Mouse (Mus musculus) C2C12 (cell line): Measurements from ENCODE around the gene Krtcap3. TPM values are rescaled to one million over a fixed set of nuclear protein-coding genes. Genes with fewer than 3 reads are reported as not detected.

Experiments
- H3K27me3 ChIP-seq: one replicate; pipeline ENCODE4 v1.6.1; 2011; ENCODE audit not compliant: control insufficient read depth, insufficient read depth, insufficient read length
- H3K36me3 ChIP-seq: one replicate; pipeline ENCODE4 v1.6.1; 2011; ENCODE audit not compliant: control insufficient read depth, insufficient read depth
- H3K4me3 ChIP-seq: one replicate; pipeline ENCODE4 v1.5.1; 2011; ENCODE audit warnings: mild to moderate bottlenecking, control low read depth; ENCODE audit not compliant: poor library complexity, insufficient read depth, severe bottlenecking
- H3K79me2 ChIP-seq: one replicate; pipeline ENCODE4 v1.6.1; 2011; ENCODE audit not compliant: control insufficient read depth, insufficient read depth
- H3K79me3 ChIP-seq: one replicate; pipeline ENCODE4 v1.6.1; 2011; ENCODE audit warnings: low read depth, control low read depth
- H3ac ChIP-seq: one replicate; pipeline ENCODE3; 2011; ENCODE audit warnings: low read depth; ENCODE audit not compliant: control insufficient read depth, insufficient read length
- CEBPB ChIP-seq: IDR thresholded peaks from one replicate; pipeline ENCODE4 v1.6.1; 2011; ENCODE audit warnings: low read depth, mild to moderate bottlenecking, control low read depth, moderate library complexity
- CTCF ChIP-seq: IDR thresholded peaks from one replicate; pipeline ENCODE4 v1.5.1; 2011; ENCODE audit not compliant: control insufficient read depth, insufficient read depth, insufficient read length
- FOSL1 ChIP-seq: IDR thresholded peaks from one replicate; pipeline ENCODE4 v1.8.0; 2011; ENCODE audit warnings: mild to moderate bottlenecking, low read length; ENCODE audit not compliant: poor library complexity, insufficient read depth, severe bottlenecking
- MAX ChIP-seq: IDR thresholded peaks from one replicate; pipeline ENCODE4 v1.6.1; 2011; ENCODE audit warnings: mild to moderate bottlenecking, control low read depth
- MYOD1 ChIP-seq: IDR thresholded peaks from one replicate; pipeline ENCODE4 v1.6.1; 2011; ENCODE audit warnings: low read depth; ENCODE audit not compliant: control insufficient read depth, insufficient read length
- MYOG ChIP-seq: IDR thresholded peaks from one replicate; pipeline ENCODE4 v1.6.1; 2011; ENCODE audit not compliant: control insufficient read depth, insufficient read length; ENCODE audit errors: extremely low read depth
- USF1 ChIP-seq: IDR thresholded peaks from one replicate; pipeline ENCODE4 v1.6.1; 2011; ENCODE audit warnings: low read depth, mild to moderate bottlenecking, control low read depth, moderate library complexity
- polyA plus RNA-seq: library from polyadenylated mRNA; unstranded; fragments of >200 nt; fragmentation: generic; extraction: Trizol; gene quantifications from one replicate; pipeline ENCODE4 v1.2.1, GENCODE M21; 2012; ENCODE audit warnings: missing spikeins

The Krtcap3 gene
- polyA plus RNA-seq, 1 experiment, result 0.88 TPM

DNA sequence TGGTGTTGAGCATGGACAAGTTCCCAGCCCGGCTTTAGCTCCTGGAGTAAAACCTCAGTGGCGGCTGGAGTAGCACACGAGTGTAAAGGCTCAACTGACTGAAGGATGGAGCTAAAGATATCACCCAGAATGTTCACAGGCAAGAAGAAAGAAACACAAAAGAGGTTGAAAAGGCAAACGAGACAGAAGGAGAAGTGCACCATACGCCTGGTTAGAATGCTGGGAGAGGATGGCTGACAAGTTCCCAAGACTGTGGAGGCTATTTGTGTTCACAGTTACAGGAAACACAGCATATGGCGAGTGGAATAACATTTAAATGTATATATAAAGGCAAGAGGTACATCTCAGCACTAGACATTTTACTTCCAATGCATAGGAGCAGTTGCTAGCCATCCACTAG is 21.5 kb downstream of the Krtcap3 start:
- Histone ChIP-seq H3K4me3 (no peak overlapping the region), H3K36me3 (peaks cover 7% of the 10 kb centered on the region)

DNA sequence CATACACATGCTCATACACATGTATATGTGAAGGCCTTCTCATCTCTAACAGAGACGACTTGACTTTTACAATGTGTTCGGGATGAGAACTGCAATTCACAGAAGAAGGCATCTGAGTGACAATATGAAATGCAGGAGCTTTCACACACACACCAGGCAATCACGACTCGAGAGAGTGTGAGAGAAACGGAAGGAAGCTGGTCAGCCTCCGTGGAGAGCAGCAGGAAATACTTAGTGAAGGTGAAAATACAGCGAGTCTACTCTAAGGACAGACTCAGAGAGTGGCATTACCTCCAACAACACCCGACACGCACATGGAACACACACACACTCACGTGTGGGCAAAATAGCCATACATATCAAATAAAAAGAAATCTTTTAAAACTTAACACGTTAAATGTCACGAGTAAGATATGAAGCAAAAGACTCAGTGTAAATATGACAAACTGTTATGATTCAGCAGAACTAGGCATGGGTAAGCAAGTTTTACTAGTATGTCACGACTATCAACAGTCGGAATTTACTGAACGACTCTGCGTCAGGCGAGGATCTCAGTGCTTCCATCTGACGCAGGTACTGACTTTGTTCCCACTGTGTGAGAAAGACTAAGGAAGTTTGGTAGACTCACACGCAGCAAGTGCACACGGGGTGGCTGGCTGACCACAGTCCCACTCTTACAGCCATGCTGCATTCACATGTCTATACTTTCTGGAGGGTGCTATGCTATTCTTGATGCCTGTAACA is 27.9 kb downstream of the Krtcap3 start:
- Histone ChIP-seq H3K79me3 (no peaks in the 10 kb centered on the region), H3K4me3 (no peak overlapping the region), H3K79me2 (no peaks in the 10 kb centered on the region), H3K36me3 (peaks cover 25% of the 10 kb centered on the region), H3K27me3 (no peaks in the 10 kb centered on the region), H3ac (no peak overlapping the region)
- TF ChIP-seq MAX, result no peak
- TF ChIP-seq CTCF, result no peak
- TF ChIP-seq USF1, result no peak
- TF ChIP-seq MYOD1, result no peak
- no peak for TF ChIP-seq FOSL1
- no peak for TF ChIP-seq CEBPB
- TF ChIP-seq MYOG, result no peak

More for the DNA sequence above, 21.5 kb downstream of the Krtcap3 start:
- Histone ChIP-seq H3K79me3 (no peaks in the 10 kb centered on the region), H3K27me3 (no peaks in the 10 kb centered on the region), H3K79me2 (no peaks in the 10 kb centered on the region), H3ac (no peak overlapping the region)
- TF ChIP-seq MAX, result no peak

DNA sequence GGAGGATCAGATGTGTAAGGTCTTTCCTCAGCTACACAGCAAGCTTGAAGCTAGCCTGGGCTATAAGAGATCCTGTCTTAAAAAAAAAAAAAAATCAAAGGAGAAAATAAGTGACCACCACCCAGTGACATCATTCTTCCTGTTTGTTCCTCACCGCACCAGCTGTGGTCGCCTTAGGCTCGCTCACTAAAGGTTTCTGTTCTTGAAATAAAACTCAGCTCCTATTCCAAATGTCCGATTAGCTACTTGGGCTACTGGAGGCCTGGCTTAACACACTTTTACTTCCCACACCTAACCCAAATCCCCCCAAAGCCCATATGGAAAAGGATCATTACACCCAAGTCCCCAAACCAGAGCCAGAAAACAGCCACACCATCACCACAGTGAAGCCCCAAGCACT is 36.7 kb downstream of the Krtcap3 start:
- no peak for TF ChIP-seq FOSL1
- TF ChIP-seq CEBPB, result no peak
- TF ChIP-seq MYOG, result no peak
- no peak for TF ChIP-seq MAX
- TF ChIP-seq MYOD1, result no peak
- TF ChIP-seq CTCF, result no peak
- no peak for TF ChIP-seq USF1
- Histone ChIP-seq H3K79me3 (no peaks in the 10 kb centered on the region), H3K36me3 (peaks cover 8% of the 10 kb centered on the region), H3K4me3 (no peak overlapping the region), H3K27me3 (no peaks in the 10 kb centered on the region), H3ac (no peak overlapping the region), H3K79me2 (no peaks in the 10 kb centered on the region)

DNA sequence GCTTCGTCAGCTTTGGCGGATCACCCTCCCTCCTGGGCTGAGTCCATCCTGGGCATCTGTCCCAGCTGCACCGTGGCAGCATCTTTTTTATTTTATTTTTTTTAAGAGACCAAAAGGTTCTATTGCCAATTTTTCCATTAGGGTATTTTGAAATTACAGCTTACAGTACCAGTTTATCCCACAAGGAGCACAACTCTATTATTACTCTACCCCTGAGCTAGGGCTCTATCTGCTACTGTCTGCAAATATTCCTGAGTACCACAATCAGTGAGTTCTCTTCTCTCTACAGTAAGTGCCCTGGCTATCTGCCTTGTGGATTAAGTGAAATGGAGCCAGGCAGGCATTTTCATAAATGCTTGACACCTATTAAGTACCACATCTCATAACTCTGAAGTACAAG is 37.2 kb downstream of the Krtcap3 start:
- H3K79me3 ChIP-seq, result no peaks in the 10 kb centered on the region
- H3K4me3 ChIP-seq, result no peak overlapping the region
- H3K79me2 ChIP-seq, result no peaks in the 10 kb centered on the region
- TF ChIP-seq MYOD1 (no peak), USF1 (no peak), CTCF (no peak), FOSL1 (no peak), MYOG (no peak), CEBPB (no peak), MAX (no peak)
- no peak overlapping the region for H3ac ChIP-seq
- H3K36me3 ChIP-seq, result peaks cover 8% of the 10 kb centered on the region
- H3K27me3 ChIP-seq, result no peaks in the 10 kb centered on the region

DNA sequence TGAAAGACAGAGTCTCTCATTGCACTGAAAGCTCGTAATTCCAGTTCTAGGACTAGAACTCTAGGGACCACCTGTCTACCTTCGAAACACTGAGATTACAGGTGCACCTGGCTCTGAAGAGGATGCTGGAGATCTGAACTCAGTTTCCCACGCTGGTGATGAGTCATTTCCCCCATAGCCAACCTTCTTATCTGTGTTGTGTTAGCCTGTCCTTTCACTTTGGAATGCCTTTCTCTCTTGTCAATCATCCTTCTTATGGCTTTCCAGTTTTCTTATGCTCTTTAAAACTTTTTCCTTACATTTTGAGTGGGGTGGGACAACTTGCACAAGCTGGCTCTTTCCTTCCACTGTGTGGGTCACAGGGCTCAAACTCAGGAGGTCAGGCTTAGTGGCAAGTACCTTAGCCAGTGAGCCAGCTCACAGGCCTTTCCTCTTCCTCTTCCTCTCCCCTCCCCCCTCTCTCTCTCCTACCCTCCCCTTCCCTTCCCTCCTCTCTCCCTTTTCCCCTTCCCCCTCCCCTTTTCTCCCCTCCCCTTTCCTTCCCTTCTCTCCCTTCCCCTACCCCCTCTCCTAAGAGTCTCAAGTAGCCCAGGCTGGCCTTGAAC is 38.2 kb downstream of the Krtcap3 start:
- Histone ChIP-seq H3K4me3 (no peak overlapping the region), H3K79me3 (no peaks in the 10 kb centered on the region), H3K27me3 (no peaks in the 10 kb centered on the region), H3K36me3 (peaks cover 4% of the 10 kb centered on the region), H3K79me2 (no peaks in the 10 kb centered on the region), H3ac (no peak overlapping the region)
- TF ChIP-seq MYOG (no peak), CTCF (no peak), MAX (no peak), USF1 (no peak), MYOD1 (no peak), CEBPB (no peak), FOSL1 (no peak)

DNA sequence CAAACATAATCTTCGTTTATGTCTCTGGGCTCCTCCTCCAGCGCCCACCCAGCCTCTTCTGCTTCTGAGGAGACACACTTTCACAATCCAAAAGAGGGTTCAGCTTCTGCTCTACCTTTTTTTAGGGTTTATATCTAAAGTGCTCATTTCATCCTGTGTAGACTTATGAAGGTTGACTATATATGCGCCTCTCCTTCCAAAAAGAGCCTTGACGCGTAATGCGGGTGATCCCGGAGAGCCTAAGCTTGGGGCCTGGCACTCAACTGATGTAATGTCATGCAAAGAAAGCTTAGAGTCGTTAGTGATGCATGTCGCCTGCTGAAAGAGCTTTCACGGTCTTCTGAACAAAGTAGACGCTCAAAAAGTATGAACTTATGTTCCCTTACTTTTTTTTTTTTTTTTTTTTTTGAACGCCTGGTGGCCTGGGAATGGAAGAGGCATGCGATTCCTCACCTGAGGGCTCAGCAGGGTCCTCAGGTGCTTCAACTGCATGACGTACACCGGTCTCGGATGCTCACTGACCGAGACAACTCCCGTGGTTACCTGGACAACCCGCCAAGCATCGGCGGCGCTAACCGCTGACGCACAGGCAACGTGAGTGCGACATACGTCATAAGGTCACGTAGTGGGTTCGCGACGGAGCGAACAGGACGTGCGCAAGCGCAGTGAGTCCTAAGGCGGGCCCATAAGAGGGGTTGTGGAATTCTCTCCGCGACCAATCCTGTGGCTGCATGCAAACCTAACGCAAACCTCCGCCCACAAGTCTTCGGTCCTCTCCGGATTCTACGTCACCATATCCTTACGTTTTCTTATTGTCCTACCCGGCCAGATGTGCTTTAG is 39.2 kb downstream of the Krtcap3 start, which contains the start of gene Ift172:
Ift172 (minus strand) TSS at position 596 of the 840 bp plus-strand sequence.
- peak within 1 kb of the TSS; percentile 49 for H3K4me3 ChIP-seq
- no peaks in the 10 kb centered on the region for H3K79me2 ChIP-seq
- H3K27me3 ChIP-seq, result no peaks in the 10 kb centered on the region
- H3K79me3 ChIP-seq, result no peaks in the 10 kb centered on the region
- H3ac ChIP-seq, result peak within 1 kb of the TSS; percentile 53
- peaks cover 4% of the 10 kb centered on the region for H3K36me3 ChIP-seq
- TF ChIP-seq USF1 (peak; percentile 39), FOSL1 (no peak)
